Mouse (Mus musculus): ENCODE data around the gene Mea1.
A peak's percentile ranks its signal among the peaks of the same experiment; 100 is the strongest.

Mea1 gene

DNA sequence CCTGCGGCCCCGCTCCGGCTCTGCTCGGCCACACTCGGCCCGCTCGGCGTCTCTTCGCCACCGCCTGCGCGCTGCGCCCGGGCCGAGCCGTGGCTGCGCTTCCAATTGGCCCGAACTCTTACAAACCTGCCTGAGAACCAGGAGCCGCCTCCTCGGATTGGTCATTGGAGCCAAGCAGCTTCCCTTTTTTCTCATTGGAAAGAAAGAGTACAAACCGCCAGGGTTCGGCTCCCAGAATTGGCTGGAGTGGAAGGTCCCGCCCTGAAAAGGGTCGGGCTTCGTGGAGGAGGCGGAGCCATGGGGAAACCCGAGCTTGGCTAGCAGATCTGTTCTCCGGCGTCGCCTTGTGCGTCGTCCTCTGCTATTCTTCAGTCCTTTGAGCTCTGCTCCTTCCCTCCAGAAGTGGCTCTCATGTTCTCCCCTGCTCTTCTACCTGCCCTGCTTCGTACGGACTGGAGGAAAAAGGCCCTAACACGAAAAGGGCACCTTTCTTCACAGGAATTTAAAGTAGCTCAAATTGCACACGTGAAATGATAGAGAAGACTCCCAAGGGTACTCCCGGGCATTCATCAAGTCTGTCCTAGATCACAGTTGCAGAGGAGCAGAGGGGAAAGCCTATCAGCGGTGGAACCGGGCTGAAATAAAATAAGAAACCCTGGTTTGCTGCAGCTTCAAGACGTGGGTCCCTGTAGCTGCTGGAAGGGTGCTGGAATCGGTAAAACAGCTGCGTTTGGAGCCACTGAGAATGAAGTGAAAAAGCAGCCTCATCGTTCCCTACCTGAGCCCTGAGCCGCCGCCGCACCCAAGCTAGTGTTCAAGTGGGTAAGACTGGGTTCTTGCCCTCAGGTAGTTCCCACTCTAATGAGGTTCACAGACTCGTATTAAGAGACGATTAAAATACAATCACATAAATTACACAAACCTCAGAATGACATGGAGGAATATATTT, 26.6 kb downstream of the Mea1 start, which contains the start of gene Ppp2r5d:
TSS of gene Ppp2r5d (minus strand) at position 225 of the 949 bp plus-strand sequence.
- DNase-seq (ENCODE audit: low spot score in 2 of 2), result peak; percentile 95 to 96

DNA sequence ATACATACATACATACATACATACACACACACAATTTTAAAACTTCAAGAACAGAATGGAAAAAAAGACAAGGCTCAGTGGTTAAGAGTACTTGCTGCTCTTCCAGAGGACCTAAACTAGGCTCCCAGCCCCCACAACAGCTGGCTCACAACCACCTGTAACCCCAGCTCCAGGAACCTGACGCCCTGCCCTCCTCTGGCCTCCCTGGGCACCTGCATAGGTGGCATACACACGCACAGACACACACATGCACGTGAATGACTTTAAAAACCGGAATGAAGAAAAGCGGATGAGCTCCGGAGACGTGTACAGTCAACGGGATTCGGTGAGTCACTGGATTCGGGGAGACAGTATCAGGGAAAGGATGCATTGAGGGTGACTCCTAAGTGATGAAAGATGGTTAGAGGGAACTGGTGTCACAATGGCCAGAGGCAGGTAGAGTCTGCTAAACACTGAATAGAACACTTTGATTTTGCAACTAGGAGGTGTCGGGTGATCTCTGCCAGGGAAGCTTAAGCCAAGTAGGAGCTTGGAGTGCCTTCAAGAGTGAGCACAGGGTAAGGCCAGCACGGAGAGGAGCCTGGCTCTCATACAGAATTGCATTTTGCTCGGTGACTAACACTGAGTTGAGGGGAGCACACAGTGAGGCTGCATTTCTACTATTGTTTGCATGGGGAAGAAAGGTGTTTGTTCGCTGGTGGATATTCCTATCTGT, 27.9 kb downstream of the Mea1 start:
- no peak for DNase-seq (ENCODE audit: low spot score in 2 of 2)

DNA sequence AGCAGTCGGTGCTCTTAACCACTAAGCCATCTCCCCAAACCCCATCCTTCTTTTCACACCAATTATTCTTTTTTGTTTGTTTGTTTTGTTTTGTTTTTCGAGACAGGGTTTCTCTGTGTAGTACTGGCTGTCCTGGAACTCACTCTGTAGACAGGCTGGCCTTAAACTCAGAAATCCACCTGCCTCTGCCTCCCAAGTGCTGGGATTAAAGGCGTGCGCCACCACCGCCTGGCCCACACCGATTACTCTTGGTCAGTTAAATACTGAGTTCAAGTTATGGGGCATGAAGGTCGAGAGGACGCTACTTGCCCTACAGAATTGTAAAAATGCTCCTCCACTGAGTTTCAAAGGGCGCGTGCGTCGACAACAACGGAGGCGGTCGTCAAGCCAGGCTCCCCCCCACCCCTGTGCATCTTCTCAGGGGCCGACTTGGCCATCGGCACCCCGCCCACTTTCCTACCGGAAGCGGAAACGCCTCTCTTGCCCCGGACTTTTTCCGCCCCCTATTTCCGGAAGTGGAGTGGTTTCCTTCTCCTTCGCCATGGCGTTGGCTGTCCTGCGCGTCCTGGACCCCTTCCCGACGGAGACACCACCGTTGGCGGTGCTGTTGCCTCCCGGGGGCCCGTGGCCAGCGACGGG, 32.5 kb downstream of the Mea1 start, which contains the start of gene Pex6:
TSS of gene Pex6 (plus strand) at position 505 of the 639 bp plus-strand sequence.
- peak; percentile 83 to 89 for DNase-seq (ENCODE audit: low spot score in 2 of 2)

DNA sequence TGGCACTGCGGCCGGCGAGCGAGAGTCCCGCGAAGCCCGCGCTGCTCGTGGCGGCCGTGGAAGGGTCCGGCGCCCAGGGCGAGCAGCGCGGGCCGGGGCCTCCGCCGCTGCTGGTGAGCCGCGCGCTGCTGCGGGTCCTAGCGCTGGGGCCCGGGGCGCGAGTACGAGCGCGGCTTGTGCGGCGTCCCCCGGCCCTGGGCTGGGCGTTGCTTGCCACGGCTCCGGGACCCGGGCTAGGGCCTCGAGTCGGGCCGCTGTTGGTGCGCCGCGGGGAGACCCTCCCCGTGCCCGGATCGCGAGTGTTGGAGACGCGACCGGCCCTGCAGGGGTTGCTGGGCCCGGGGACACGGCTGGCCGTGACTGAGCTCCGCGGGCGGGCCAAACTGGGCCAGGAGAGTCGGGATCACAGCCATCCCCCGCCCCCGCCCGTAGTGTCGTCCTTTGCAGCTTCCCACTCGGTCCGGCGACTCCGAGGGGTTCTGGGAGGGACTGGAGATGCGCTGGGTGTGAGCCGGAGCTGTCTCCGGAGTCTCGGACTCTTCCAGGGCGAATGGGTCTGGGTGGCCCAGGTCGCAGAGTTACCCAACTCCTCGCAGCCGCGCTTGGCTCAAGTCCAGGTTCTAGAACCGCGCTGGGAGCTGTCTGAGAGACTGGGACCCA, 33.1 kb downstream of the Mea1 start:
- peak in 1 of 2 experiments; percentile 40 for DNase-seq (ENCODE audit: low spot score in 2 of 2)

DNA sequence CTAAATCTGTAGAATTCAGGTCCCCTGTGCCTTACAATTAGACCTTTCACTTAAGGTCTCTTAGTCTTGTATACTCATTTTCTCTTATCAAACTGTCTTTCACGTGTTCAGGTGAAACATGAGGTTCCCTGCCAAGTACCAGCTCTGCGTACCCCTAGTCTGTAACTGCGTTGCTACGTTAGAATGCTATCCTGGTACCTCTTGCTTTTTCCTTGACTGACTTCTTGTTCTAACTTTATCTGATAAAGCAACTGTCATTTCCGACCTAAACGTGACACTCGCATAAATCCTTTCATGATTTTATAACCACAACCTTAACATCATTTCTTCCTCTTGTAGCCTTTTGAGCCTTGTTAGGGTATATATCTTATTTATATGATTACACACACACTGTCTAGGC, 33.8 kb downstream of the Mea1 start:
- DNase-seq (ENCODE audit: low spot score in 2 of 2), result no peak

DNA sequence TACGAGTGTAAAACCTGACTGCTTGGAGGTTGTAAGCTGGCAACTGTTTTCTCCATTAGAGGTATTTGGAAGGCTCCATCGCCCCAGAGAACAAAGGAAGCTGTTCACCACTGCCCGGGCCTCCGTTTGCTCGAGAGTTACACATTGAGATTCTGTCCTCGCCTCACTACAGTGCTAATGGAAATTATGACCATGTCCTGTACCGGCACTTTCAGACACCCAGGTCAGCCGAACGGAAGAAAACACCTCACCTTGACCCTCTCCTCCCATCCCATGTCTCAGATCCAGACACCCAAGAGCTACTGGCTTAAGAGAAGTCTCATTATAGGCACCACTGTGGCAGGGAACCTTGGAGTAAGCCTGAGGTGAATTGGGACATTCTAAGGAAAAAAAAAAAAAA, 35.3 kb downstream of the Mea1 start:
- no peak for DNase-seq (ENCODE audit: low spot score in 2 of 2)

DNA sequence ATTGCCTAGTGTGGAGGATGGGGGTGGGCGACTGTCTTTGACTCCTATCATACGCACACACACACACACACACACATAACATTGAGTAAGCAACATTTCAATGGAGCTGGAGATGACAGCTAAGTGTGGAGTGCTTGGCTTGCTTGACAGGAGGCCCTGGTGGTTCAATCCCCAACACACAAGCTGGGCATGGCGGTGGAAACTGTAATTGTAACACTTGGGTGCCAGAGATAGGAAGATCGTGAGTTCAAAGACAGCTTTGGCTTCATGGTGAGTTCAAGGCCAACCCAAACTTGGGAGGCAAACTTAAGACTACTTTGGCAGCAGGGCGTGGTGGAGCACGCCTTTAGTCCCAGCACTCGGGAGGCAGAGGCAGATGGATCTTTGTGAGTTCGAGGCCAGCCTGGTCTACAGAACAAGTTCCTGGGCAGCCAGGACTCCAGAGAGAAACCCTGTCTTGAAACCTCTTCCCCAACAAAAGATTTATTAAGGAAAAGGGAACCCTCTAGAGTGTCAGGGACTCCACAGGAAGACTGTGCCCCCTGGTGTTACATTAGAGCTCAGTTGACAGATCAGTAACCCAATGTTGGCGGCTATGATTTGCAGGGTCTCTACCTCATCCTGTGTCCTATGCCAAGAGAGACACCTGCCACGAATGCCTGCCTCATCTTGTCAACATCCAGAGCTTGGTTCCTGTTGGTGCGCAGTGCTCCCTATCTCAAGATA, 36.3 kb downstream of the Mea1 start:
- DNase-seq (ENCODE audit: low spot score in 2 of 2), result no peak

DNA sequence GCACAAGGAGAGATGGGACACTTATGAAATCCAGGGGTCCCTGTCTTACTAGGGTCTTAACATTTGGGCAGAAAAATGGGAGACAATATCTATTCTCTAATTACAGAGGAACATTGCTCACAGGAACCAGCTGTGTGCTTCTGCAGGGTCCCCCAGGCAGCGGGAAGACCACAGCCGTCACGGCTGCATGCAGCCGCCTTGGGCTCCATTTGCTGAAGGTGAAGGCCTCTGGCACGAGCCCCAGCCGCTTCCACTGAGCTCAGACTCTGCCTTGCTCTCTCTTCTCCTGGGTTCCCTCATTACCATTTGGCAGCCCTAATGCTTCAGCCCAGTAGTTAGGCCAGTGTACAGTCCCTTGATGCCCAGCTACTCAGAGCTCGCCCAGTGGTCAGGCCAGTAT, 42.5 kb downstream of the Mea1 start:
- DNase-seq (ENCODE audit: low spot score in 2 of 2), result no peak

DNA sequence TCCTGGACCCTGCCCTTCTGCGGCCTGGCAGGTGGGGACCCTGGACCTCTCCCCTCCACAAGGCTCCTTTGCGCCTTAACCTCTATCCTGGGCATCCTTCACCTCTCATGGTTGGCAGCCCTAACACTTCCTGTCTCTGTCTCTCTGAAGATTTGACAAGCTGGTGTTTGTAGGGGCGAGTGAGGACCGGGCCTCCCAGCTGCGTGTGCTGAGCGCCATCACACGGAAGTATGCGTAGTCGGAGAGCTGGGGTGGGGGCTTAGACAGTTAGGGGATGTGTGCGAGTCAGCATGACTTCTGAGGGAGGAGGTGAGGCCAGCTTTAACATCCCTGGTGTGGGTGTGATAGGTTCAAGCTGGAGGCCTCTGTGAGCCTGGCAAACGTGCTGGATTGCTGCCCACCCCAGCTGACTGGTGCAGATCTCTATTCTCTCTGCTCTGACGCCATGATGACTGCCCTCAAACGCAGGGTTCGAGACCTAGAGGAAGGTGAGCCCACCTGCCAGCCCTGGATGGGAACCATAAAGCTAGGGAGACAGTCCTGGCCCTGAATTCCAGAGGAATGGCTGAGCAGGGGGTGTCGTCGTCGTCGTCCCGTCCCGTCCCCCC, 46.0 kb downstream of the Mea1 start:
- DNase-seq (ENCODE audit: low spot score in 2 of 2), result no peak

DNA sequence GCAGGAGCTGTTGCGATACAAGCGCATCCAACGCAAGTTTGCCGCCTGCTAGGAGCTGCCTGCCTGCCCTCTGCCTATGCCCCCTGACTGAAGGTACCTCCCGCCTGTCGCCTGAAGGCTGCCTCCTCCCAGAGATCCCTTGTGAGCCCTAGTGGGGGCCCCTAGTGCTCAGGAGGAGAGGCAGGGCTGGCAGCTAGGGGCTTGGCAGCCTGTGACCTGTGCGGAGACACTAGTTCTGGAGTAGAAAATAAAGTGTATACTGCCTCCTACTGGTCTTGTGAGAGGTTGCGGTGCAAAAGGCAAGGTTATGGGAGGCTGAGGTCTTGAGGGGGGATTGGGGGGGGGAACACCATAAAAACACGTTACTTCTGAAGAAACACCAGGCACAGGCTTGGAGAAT, 46.7 kb downstream of the Mea1 start:
- DNase-seq (ENCODE audit: low spot score in 2 of 2), result no peak

DNA sequence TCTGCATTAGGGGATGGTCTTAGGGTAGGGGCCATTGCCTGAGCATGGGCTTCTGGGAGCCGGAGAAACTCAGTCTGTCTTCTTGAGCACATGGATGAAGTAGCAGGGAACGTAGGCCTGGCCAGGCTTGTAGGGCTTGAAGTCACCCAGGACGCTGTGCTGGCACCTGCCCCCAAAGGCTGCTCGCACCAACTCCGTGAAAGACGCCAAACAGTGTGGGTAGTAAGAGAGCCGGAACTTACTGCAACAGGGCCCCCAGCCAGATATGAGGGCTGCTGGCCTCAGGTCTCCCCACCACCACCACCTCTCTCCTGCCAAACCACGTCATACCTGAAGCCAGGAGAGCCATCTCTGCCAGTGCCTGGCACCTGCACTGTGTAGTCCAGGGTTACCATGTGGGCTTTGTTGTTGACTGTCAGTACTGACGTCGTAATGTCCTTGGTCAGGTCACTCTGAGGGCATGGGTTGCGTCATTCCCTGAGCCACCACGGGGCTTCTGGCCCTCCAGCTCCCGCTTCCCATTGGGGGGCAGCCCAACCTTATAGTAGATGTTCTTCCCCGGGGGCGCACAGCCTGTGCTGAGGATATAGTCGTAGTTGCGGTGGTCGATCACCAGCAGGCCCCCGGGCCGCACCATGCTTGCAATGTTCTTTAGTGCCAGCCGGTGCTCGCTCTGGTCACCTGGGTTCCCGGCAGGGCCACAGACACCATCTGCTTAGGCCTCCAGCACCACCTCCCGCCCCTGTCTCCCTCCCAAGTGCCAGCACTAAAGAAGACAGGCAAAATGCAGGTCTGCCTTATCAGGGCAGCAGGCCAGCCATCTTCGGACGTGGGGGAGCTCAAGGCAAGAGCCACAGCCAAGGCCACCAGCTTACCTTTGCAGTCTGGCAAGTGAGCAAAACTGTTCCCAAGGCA, 47.4 kb downstream of the Mea1 start:
- DNase-seq (ENCODE audit: low spot score in 2 of 2), result no peak

DNA sequence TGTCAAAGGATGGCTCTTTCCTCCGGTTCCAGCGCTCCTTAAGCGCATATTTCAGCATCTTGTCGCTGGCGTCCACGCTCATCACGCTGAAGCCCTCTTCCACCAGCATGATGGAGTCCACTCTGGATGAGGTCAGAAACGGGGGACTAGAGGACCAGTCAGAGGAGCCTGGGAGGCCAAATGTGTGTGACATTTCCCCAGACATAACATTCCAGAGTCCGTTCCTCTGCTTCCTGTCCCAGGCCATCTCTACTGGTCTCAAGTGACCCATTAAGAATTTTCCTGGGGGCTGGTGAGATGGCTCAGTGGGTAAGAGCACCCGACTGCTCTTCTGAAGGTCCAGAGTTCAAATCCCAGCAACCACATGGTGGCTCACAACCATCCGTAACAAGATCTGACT, 48.7 kb downstream of the Mea1 start:
- no peak for DNase-seq (ENCODE audit: low spot score in 2 of 2)

DNA sequence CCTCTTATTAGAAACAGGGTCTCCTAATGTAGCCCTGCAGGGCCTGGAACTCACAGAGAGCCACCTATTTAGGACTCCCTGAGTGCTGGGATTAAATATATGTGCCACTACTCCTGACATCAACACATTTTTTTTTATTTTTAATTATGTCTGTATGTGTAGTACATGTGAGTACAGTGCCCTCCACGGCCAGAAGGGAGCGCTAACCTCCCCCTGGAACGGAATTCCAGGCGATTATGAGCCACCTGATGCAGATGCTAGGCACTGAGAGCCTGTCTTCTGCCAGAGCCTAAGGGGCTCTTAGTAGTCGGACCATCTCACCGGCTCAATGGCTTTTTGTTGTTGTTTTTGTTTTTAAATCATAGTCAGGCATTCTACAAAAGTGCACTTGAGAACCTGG, 49.4 kb downstream of the Mea1 start:
- no peak for DNase-seq (ENCODE audit: low spot score in 2 of 2)

DNA sequence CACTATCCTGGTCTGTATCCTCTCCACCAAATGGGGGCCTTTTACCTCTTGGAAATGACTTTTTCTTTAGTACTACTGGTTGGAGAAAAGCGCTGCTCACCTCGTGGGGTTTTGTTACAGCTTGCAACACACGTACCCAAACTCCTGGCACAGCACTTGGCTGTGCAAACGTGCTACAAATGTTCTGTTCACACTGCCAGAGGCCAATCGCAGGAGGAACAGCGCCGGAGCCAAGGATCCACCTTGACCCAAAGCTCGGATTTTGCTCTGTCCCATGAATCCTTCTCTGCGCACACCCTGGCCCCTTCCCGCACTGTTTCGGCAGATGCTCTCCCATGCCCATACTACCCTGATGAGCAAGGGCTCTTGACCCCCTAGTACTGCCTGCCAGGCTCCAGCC, 49.9 kb downstream of the Mea1 start:
- no peak for DNase-seq (ENCODE audit: low spot score in 2 of 2)

DNA sequence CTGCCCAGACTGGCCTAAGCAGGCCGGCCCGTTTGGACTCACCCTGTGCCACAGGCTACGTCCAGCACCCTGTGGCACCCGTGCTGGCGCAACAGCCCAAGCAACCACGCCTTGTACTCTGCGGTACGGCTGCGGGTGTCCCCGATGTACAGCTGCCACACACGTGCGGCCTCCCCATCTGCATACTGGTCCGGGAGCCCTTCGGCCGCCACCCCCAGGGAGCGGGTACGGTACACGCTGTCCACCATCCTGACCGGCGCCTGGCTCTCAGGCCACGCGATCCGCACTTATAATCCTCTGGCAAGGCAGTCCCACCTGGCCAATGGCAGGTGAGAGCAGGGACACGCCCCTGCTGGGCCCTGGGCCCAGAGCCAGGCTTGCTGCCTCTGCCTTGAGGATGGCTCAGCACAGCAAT, 50.3 kb downstream of the Mea1 start, which contains the start of gene Gnmt:
TSS of gene Gnmt (minus strand) at position 265 of the 415 bp plus-strand sequence.
- peak in 1 of 2 experiments; percentile 43 for DNase-seq (ENCODE audit: low spot score in 2 of 2)

Data from urinary bladder, adult 18-20 months (tissue).